Mouse (Mus musculus) limb, embryonic 15.5 days (tissue): ENCODE measurements around the gene Gpam. TPM values are rescaled to one million over a fixed set of nuclear protein-coding genes. Genes with fewer than 3 reads are reported as not detected.

Source experiments
- ATAC-seq: fragments of 200-750 bp; cut with Nextera tagmentation; 2 replicates; pipeline ENCODE4 v1.8.0; 2017; ENCODE audit warnings: low read depth, moderate TSS enrichment; ENCODE audit not compliant: insufficient number of reproducible peaks, low FRiP score, low TSS enrichment
- H3K27ac ChIP-seq: fragments of 300-500 bp; sonication (generic); 2 replicates; pipeline ENCODE4 v1.5.1; 2015; ENCODE audit warnings: moderate library complexity, mild to moderate bottlenecking, inconsistent platforms
- H3K27me3 ChIP-seq: fragments of 300-500 bp; sonication (generic); 2 replicates; pipeline ENCODE4 v1.6.1; 2015; ENCODE audit warnings: inconsistent platforms
- H3K36me3 ChIP-seq: fragments of 300-500 bp; sonication (generic); 2 replicates; pipeline ENCODE4 v1.6.1; 2015; ENCODE audit warnings: inconsistent platforms
- H3K4me1 ChIP-seq: fragments of 300-500 bp; sonication (generic); 2 replicates; pipeline ENCODE4 v1.6.1; 2015; ENCODE audit warnings: inconsistent platforms
- H3K4me2 ChIP-seq: fragments of 300-500 bp; sonication (generic); 2 replicates; pipeline ENCODE4 v1.6.1; 2015; ENCODE audit warnings: mild to moderate bottlenecking, inconsistent platforms
- H3K4me3 ChIP-seq: fragments of 300-500 bp; sonication (generic); 2 replicates; pipeline ENCODE4 v1.5.1; 2015; ENCODE audit warnings: mild to moderate bottlenecking, inconsistent platforms
- H3K9ac ChIP-seq: fragments of 300-500 bp; sonication (generic); 2 replicates; pipeline ENCODE4 v1.6.1; 2015; ENCODE audit warnings: inconsistent platforms
- H3K9me3 ChIP-seq: fragments of 300-500 bp; sonication (generic); 2 replicates; pipeline ENCODE4 v1.6.1; 2016; ENCODE audit warnings: inconsistent platforms
- WGBS: fragments of 180-500 bp; shearing (Covaris S2); methylation state at CpG from one replicate; pipeline ENCODE4 v1.1.7; 2015; 5-methylcytosine and 5-hydroxymethylcytosine counted together
- polyA plus RNA-seq: library from polyadenylated mRNA; unstranded; fragments of >200 nt; fragmentation: Nextera tagmentation; extraction: Ambion mirVana; gene quantifications from 2 replicates; pipeline ENCODE4 v1.2.1, GENCODE M21; 2015

Gpam gene
- polyA plus RNA-seq, 1 experiment from 2014 or later, result 15.8 TPM

DNA sequence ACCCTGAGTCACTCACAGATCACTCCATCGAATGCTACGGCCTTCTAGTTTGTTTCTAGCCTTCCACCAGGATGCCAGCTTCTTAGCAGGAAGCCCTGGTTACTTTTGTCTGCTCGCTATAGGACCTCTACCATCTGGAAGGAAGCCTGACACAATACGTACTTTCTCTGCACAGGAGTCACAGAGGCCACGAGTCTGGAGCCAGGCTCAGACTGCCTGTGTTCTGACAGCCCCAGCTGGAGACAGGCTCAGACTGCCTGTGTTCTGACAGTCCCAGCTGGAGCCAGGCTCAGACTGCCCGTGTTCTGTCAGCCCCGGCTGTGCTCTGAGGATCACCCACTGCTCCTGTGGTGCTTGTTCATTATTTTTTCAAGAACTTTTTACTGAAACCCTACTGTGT lies 10.8 kb upstream of the Gpam start:
- WGBS, result 48% methylated on average over 7 of the region's 7 CpGs
- Histone ChIP-seq H3K9me3 (no peaks in the 10 kb centered on the region), H3K9ac (no peak overlapping the region), H3K27ac (no peak overlapping the region), H3K36me3 (no peaks in the 10 kb centered on the region), H3K4me3 (no peak overlapping the region), H3K4me2 (no peak overlapping the region), H3K4me1 (no peaks in the 10 kb centered on the region), H3K27me3 (no peaks in the 10 kb centered on the region)
- no peak for ATAC-seq

DNA sequence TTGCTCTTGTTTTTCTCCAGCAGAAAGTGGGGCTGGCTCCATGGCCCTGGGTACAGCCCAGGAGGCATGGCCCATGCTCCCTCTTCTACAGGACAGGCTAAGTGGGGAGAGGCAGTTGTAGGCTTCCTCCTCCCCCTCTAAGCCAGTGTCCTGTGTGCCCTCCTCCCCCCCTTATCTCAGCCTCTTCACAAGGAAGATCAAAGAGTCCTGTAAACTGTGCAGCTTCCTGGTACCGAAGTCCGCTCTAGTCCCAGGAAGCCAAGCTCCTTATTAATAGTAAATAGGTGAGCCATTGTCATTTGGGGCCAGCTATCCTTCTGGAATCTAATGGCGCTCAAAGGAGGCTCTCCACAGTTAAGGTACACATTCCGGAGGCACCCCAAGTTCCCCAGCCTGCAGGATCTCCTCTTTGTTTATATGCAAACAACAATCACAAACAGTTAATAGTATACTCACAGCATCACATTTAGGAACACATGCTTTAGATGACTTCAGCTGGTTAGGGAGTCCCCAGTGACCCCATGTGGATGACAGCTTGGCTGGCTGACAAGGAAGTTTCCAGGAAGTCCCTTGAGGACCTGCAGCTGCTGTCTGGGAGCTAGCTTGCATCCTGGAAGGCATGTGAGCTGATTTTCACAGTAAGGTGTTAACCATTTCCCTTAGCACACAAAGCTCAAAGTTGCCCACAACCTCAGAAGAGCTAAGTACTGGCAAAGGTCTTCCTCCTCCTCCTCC lies 9.8 kb upstream of the Gpam start:
- no peaks in the 10 kb centered on the region for H3K9me3 ChIP-seq
- no peak overlapping the region for H3K9ac ChIP-seq
- no peaks in the 10 kb centered on the region for H3K4me1 ChIP-seq
- no peaks in the 10 kb centered on the region for H3K27me3 ChIP-seq
- no peak overlapping the region for H3K4me3 ChIP-seq
- no peaks in the 10 kb centered on the region for H3K36me3 ChIP-seq
- H3K27ac ChIP-seq, result no peak overlapping the region
- ATAC-seq, result no peak
- 57% methylated on average over 4 of the region's 4 CpGs for WGBS
- H3K4me2 ChIP-seq, result no peak overlapping the region

DNA sequence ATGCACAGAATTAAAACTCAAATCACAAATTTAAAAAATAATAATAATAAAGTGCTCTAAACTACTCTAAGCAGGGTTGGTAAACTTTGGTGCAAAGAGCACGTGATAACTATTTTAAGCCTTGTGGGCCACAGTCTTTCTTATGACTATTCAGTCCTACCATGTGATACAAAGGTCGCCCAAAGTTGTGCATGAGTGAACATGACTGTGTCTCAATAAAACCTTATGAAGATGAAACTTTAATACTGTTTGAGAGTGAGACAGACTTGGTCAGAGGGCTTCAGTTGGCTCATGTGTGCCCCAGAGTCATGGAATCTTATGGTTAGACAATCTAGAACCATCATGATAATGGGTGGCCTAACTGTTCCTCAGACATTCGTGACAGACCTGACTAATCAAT lies 8.9 kb upstream of the Gpam start:
- Histone ChIP-seq H3K27me3 (no peaks in the 10 kb centered on the region), H3K4me3 (no peak overlapping the region), H3K9ac (no peak overlapping the region), H3K27ac (no peak overlapping the region), H3K36me3 (no peaks in the 10 kb centered on the region), H3K9me3 (no peaks in the 10 kb centered on the region), H3K4me1 (no peaks in the 10 kb centered on the region), H3K4me2 (no peak overlapping the region)
- no peak for ATAC-seq
- WGBS, result 87% methylated on average over 3 of the region's 3 CpGs

DNA sequence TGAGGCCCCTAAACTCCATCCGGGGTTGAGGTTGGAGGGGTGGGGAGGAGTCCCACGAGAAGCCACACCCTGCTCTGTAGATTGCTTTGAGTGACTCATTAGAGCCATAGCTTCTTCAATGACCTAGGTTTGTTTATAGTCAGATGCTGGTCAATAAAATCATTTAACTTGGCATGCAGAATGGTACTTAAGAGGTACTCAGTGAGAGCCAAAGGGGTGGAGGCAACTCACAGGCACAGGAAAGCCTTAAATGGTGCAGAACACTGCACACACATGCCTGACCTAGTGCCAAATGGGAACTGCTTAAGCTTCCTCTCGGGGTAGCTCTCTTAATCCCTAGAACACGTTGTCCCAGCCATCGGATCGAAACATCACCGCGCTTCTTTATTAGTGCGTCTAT lies 7.5 kb upstream of the Gpam start:
- no peaks in the 10 kb centered on the region for H3K4me1 ChIP-seq
- H3K4me3 ChIP-seq, result no peak overlapping the region
- no peaks in the 10 kb centered on the region for H3K27me3 ChIP-seq
- no peak overlapping the region for H3K4me2 ChIP-seq
- H3K27ac ChIP-seq, result no peak overlapping the region
- WGBS, result 66% methylated on average over 9 of the region's 9 CpGs
- no peak overlapping the region for H3K9ac ChIP-seq
- H3K36me3 ChIP-seq, result no peaks in the 10 kb centered on the region
- no peak for ATAC-seq
- no peaks in the 10 kb centered on the region for H3K9me3 ChIP-seq

DNA sequence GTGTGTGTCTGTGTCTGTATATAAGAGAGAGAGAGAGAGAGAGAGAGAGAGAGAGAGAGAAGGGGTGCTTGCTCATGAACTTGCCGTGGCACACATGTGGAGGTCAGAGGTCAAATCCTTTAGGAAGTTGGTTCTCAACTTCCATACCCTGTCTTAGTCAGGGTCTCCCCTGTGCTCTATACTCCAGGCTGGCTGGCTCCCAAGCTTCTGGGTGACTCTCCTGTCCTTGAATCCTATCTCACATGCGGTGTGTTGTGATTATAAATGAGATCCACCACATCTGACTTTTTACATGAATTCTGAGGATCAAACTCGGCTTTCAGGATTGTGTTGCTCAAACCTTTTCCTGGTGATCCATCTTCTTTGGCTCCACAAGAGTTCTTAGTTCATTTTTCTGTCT lies 5.4 kb upstream of the Gpam start:
- 0 out of 2 replicates have a peak, but pooled peaks cover 1% of the 10 kb centered on the region for H3K4me1 ChIP-seq
- H3K36me3 ChIP-seq, result no peaks in the 10 kb centered on the region
- no peak for ATAC-seq
- H3K27ac ChIP-seq, result no peak overlapping the region
- H3K9me3 ChIP-seq, result no peaks in the 10 kb centered on the region
- no peak overlapping the region for H3K4me3 ChIP-seq
- H3K9ac ChIP-seq, result no peak overlapping the region
- no peaks in the 10 kb centered on the region for H3K27me3 ChIP-seq
- 79% methylated on average over 3 of the region's 3 CpGs for WGBS
- no peak overlapping the region for H3K4me2 ChIP-seq

DNA sequence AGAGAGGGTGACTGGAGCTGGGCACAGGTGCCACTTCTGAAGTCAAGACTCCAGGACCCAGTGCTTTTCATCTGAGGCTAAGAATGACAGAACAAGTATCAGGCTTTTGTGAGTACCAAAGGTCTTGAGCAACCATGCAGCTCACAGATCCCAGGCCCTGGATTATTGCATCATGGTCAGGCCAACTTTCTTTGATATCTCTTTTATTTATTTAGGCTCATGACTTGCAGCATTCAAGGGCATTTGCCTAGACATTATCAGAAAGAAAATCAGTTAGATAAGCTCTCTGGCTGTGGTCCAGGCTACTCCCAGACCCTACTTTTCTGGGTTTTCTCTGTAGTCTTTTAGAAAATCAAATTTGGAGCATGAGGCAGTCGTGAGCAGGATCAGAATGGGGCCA lies 4.7 kb upstream of the Gpam start:
- H3K9ac ChIP-seq, result no peak overlapping the region
- H3K9me3 ChIP-seq, result no peaks in the 10 kb centered on the region
- no peaks in the 10 kb centered on the region for H3K27me3 ChIP-seq
- H3K36me3 ChIP-seq, result no peaks in the 10 kb centered on the region
- no peak overlapping the region for H3K4me2 ChIP-seq
- WGBS, result 46% methylated on average over 1 of the region's 1 CpGs
- no peak overlapping the region for H3K27ac ChIP-seq
- H3K4me3 ChIP-seq, result no peak overlapping the region
- H3K4me1 ChIP-seq, result 0 out of 2 replicates have a peak, but pooled peaks cover 6% of the 10 kb centered on the region
- no peak for ATAC-seq

DNA sequence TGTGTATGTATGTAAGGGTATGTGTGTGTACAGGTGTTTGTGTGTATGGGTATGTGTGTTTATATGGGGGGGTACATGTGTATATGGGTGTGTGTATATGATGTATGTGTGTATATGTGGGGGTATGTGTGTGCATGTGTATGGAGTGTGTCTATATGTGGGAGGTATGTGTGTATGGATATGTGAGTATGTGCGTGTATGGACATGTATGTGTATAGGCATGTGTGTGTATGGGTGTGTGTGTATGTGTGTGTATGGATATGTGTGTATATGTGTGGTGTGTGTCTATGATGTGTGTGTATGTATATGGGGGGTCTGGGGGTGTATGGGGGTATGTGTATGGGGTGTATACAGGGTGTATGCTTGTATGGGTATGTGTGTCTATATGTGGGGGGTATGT lies 1.4 kb upstream of the Gpam start:
- 94% methylated on average over 1 of the region's 1 CpGs for whole genome bisulfite sequencing
- ATAC-seq, result no peak
- Histone ChIP-seq H3K27ac (no peak overlapping the region), H3K4me2 (no peak overlapping the region), H3K9ac (no peak overlapping the region), H3K36me3 (no peaks in the 10 kb centered on the region), H3K27me3 (no peaks in the 10 kb centered on the region), H3K9me3 (no peaks in the 10 kb centered on the region), H3K4me1 (0 out of 2 replicates have a peak, but pooled peaks cover 6% of the 10 kb centered on the region), H3K4me3 (no peak overlapping the region)

DNA sequence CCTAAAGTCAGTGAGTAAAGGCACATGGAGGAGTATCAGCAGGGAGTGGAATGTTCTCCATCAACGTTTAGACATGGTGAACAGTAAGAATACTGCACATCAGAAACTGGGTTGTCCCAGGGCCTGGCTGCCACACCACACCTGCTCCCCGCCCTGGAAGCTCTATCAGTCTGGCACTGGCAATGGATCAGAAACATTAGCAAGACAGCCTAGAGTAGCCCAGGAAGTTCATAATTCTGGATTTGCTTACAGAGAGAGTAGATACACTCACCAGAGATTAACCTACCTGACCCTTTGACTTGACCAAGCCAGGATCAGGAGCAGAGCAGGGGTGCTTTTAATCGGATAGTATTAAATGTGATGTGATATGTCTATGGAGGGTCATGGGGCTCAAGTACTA lies 1.6 kb downstream of the Gpam start:
- 87% methylated on average over 3 of the region's 3 CpGs for WGBS
- no peaks in the 10 kb centered on the region for H3K27me3 ChIP-seq

DNA sequence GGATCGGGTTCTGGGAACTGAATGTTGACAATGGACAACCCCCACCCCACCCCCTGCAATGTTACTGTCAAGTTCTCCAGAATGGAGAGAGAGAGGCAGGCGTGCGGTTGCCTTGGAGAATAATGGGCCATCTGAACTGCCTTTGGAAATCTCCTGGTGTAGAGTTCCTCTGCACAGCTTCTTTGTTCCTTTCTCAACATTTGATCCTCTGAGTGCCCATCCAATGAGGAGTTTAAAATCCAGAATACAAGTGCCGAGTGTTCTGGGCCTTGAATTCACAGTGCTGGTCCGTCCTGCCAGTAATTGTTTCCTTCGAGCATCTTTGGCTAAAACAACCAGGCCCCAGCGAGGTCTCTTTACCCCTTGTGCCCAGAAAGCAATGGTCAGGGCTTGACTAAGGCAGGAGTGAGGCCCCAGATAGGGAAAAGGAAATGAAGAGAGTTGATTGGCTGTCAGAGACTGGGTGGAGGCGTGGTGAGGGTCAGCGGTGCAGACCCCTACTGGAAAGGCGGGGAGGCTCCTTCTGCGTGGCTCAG lies 4.0 kb downstream of the Gpam start:
- no peak for ATAC-seq
- H3K4me3 ChIP-seq, result no peak overlapping the region
- H3K9me3 ChIP-seq, result no peaks in the 10 kb centered on the region
- no peak overlapping the region for H3K9ac ChIP-seq
- no peaks in the 10 kb centered on the region for H3K36me3 ChIP-seq
- 57% methylated on average over 11 of the region's 11 CpGs for WGBS
- no peak overlapping the region for H3K27ac ChIP-seq
- 0 out of 2 replicates have a peak, but pooled peaks cover 6% of the 10 kb centered on the region for H3K4me1 ChIP-seq
- H3K4me2 ChIP-seq, result no peak overlapping the region
- no peaks in the 10 kb centered on the region for H3K27me3 ChIP-seq

More for the DNA sequence above, 1.6 kb downstream of the Gpam start:
- Histone ChIP-seq H3K27ac (no peak overlapping the region), H3K4me3 (no peak overlapping the region), H3K4me2 (no peak overlapping the region), H3K9ac (no peak overlapping the region), H3K4me1 (0 out of 2 replicates have a peak, but pooled peaks cover 6% of the 10 kb centered on the region), H3K9me3 (no peaks in the 10 kb centered on the region), H3K36me3 (no peaks in the 10 kb centered on the region)
- ATAC-seq, result no peak

DNA sequence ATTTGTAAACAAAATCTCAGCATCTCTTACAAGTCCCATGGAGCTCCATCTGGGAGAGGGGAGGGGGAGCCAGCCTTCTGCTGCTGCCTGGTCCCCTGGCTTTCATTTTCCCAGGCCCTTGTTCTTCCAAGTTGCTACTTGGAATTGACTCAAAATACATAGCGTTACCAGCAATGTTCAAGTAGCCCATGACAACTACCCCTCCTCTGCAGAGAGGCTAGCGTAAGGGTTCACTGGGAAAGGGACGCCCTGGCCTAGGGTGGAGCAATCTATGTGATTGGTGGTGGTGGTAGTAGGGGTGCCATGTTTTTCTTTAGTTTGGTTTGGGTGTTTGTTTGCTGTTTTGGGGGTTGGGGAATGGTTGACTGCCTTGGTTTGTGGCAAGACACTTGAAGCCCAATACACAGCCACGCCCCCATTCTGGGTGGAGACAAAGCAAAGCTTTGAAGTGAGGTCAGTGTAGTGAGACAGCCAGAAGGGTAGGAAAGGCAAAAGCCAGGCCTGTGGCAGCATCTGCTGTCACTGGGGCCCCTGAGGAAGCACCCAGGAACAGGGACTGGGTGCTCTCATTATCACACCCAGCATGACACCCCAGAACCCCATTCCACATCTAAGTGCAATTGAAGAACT lies 4.6 kb downstream of the Gpam start:
- no peak for ATAC-seq
- WGBS, result 85% methylated on average over 4 of the region's 4 CpGs

DNA sequence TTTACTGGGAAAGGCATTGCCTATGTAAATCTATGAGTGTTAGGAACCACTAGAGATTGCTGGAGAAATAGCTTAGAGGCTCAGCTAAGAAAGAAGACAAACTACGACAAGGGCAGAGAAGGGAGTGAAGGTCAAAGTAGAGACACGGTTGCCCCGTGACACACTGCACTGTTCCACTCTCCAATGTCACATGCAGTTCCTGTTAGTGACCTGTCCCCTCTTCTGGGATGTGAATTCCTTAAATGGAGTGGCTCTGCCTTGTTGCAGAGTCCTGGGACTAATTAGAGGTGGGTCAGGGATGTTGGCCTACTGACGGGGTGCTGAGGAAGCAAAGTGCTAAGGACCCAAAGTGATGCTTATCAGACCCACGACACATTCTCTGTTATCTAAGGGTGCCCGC lies 5.2 kb downstream of the Gpam start:
- no peaks in the 10 kb centered on the region for H3K4me1 ChIP-seq
- no peak overlapping the region for H3K4me3 ChIP-seq
- H3K4me2 ChIP-seq, result no peak overlapping the region
- WGBS, result 66% methylated on average over 6 of the region's 6 CpGs
- no peaks in the 10 kb centered on the region for H3K36me3 ChIP-seq
- H3K9me3 ChIP-seq, result no peaks in the 10 kb centered on the region
- H3K27me3 ChIP-seq, result no peaks in the 10 kb centered on the region
- no peak overlapping the region for H3K27ac ChIP-seq
- no peak for ATAC-seq
- no peak overlapping the region for H3K9ac ChIP-seq

More for the DNA sequence above, 4.6 kb downstream of the Gpam start:
- Histone ChIP-seq H3K4me2 (no peak overlapping the region), H3K9ac (no peak overlapping the region), H3K27me3 (no peaks in the 10 kb centered on the region), H3K9me3 (no peaks in the 10 kb centered on the region), H3K4me1 (0 out of 2 replicates have a peak, but pooled peaks cover 5% of the 10 kb centered on the region), H3K27ac (no peak overlapping the region), H3K4me3 (no peak overlapping the region), H3K36me3 (no peaks in the 10 kb centered on the region)

DNA sequence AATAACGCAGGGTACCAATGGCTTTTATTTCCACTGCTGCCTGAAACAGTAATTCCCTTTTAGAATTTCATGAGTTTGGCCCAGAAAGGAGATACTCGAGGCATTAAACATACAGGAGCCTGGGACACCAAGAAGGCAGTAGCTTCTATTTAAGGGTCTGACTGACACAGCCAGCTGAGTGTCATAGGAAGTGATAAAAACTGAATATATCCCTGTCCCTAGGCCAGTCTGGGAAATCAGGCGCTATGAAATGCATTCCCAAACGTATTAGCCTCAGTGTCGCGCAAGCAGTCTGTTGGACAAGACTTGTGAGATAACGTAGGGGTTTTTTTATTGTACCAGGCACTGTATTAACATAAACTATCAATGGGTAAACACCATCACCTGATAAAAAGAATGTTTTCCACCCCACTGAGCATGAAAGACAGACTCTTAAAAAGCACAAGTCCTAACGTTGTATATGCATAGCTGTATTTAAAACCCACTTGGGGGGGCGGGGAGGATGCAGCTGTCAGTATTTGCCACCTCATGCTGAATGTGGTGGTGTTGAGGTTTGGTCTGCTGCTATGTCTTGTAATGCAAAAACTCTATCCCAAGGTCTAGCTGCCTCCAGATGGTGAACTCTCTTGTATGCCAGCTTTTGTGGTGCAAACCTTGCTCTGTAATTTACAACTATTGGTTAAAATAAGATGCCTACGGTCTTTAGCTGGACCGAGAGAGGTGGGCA lies 6.4 kb downstream of the Gpam start:
- H3K36me3 ChIP-seq, result no peaks in the 10 kb centered on the region
- 57% methylated on average over 11 of the region's 11 CpGs for WGBS
- ATAC-seq, result no peak

More for the DNA sequence above, 6.4 kb downstream of the Gpam start:
- Histone ChIP-seq H3K27me3 (no peaks in the 10 kb centered on the region), H3K4me3 (no peak overlapping the region), H3K27ac (no peak overlapping the region), H3K9ac (no peak overlapping the region), H3K4me1 (no peaks in the 10 kb centered on the region), H3K9me3 (no peaks in the 10 kb centered on the region), H3K4me2 (no peak overlapping the region)
